Mouse (Mus musculus): ENCODE results near the gene H2-DMb2. TPM values are rescaled to one million over a fixed set of nuclear protein-coding genes. Genes with fewer than 3 reads are reported as not detected.

The H2-DMb2 gene
- 1 to 10 TPM; 1.2 to 3.0 TPM for total RNA-seq (2021)
- long read RNA-seq, experiment 1, partial matches to known transcripts = 0 of 3 reads
- long read RNA-seq, experiment 1, other reads (novel, unspliced or antisense) = 0 of 3 reads
- long read RNA-seq, experiment 2, partial matches to known transcripts = 0 of 4 reads
- long read RNA-seq, experiment 2, other reads (novel, unspliced or antisense) = 1 of 4 reads

DNA sequence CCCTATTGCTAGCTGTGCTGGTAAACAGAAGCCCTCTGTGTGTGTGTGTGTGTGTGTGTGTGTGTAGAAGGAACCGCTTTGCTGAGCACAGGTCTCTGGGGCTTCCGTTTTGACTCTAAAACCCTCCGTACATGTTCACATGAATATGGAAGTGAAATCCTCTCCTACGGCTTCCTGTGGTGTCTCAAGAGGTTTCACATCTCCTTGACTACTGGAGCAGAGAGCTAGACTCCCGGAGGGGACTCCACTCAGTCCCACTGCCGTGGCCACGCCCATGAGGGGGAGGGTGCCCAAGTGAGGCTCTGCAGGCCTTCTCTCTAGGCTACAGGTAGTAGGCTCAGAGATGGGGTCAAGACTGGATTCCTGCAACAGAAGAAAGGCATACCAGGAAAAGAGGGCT lies at the start of gene H2-DMb2:
Gene H2-DMb2 (plus strand): TSS at position 275 of the 400 bp plus-strand sequence.
- DNase-seq (ENCODE audit: low spot score in 2 of 2) = no peak

- no peak for DNase-seq (ENCODE audit: low spot score in 2 of 2)
These were observed 48.6 kb upstream of the H2-DMb2 start for GRCm38 (mm10) chr17:34094283-34095035.

GRCm38 (mm10) chr17:34096497-34097010 lies 46.6 kb upstream of the H2-DMb2 start:
- no peak for DNase-seq (ENCODE audit: low spot score in 2 of 2)

- DNase-seq (ENCODE audit: low spot score in 2 of 2) = no peak
These were observed 45.8 kb upstream of the H2-DMb2 start for GRCm38 (mm10) chr17:34097272-34097671.

GRCm38 (mm10) chr17:34098709-34099479 lies 44.2 kb upstream of the H2-DMb2 start:
- DNase-seq (ENCODE audit: low spot score in 2 of 2) = no peak

DNA sequence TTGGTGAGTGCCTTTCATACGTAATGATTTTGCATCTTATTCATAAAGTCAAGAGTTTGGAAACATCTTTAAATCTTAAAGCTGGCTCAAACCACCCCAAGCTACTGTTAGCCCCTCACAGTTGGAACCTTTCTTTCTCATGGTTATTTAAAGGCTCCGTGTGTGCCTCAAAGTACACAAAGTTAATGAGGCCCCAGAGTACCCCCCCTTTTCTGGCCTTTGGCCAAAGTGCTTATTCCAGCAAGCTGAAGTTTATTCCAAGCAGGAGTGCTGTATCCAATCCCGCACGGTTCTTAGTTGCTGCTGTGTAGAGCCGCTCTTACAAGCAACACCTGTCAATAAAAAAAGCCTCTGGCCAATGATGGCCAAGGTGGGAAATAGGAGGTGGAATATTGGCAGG lies 43.6 kb upstream of the H2-DMb2 start:
- DNase-seq (ENCODE audit: low spot score in 2 of 2) = no peak

DNA sequence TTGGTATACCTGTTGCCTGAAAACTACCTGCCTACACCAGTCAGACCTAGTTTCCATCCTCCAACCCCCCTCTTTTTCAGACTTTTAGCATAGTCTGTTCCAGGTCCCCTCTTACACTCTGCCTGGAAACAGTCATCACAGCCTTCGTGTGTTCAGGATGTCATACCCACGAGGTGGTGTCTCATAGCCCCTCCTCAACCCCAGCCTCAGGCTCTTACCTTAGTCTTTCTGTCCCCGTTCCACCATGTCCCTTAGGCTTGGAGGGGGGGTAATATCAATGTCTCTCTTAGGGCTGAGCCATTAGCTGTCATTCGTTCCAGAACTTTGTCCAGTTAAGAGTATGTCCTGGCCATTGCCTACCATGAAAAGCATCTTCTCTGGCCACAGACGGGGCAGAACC lies 41.9 kb upstream of the H2-DMb2 start:
- no peak for DNase-seq (ENCODE audit: low spot score in 2 of 2)

DNA sequence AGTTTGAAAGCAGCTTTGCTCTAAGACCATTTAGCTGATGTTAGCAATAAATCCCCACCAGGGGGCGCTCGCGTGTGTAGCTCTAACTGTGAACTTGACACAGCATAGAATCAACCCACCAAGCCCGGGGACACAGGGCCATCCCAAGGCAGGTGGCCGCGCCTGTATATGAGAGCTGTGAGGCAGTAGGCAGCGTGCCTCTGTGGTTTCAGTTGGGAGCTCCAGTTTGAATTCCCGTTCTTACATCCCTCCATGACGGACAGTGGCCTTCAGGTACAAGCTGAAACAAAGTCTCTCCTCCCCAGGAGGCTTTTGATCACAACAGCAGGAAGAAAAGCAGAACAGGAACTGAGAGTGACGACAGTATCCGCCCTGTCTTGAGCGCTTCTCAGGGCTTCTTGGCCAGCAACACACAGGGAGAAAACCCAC lies 41.5 kb upstream of the H2-DMb2 start:
- DNase-seq (ENCODE audit: low spot score in 2 of 2) = peak; percentile 88 to 94

DNA sequence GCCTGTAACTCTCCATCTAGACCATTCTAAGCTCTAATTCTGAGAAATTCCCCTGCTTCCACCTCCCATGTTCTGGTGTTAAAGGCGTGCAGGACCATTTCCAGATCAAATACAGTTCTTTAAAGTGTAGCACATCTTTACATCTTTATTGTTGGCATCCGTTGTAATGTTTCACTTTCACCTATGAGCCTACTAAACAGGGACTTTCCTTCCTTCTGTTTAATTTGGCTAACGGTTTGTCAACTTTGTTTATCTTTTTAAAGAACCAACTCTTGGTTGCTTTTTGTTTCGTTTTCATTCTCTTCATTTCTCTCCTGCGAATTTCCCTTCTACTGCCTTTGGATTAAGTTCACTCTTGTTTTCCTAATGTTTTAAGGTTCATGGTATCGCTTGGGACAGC lies 40.3 kb upstream of the H2-DMb2 start:
- DNase-seq (ENCODE audit: low spot score in 2 of 2) = no peak

DNA sequence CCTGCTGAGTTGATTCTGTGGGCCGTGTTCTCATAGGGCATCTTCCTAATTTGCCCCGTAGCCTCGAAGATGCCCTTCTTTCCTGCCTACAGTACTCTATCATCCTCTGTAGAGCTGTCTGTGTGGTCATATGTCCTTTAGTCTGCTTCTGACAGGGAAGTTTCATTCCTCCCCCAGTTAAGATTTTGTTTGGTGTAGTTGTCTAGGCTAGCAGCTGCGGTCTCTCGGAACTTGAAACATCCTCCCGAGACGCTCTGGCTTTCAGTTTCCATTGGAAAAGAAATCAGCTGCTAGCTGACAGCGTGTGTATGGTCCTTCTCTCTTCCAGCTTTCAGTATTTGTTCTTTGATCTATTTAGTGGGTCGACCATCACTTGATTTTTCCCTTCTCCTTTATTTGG lies 38.3 kb upstream of the H2-DMb2 start:
- DNase-seq (ENCODE audit: low spot score in 2 of 2) = no peak

DNA sequence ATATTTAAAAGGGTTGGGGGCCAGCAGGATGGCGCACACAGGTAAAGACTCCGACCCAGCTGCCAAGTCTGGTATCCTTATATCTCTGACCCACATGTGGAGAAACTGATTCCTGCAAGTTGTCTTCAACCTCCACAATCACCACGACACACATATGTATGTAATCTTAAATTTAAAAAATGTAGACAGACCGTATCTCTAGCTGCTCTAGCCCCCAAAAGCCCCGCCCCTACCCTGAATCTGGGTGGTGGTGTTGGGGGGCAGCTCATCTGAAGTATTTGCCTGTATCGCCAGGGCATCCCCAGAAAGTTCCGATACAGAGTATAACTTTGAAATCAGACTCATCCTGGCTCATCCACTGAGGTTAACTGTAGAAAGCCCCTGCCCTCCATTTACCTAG lies 36.6 kb upstream of the H2-DMb2 start:
- no peak for DNase-seq (ENCODE audit: low spot score in 2 of 2)

DNA sequence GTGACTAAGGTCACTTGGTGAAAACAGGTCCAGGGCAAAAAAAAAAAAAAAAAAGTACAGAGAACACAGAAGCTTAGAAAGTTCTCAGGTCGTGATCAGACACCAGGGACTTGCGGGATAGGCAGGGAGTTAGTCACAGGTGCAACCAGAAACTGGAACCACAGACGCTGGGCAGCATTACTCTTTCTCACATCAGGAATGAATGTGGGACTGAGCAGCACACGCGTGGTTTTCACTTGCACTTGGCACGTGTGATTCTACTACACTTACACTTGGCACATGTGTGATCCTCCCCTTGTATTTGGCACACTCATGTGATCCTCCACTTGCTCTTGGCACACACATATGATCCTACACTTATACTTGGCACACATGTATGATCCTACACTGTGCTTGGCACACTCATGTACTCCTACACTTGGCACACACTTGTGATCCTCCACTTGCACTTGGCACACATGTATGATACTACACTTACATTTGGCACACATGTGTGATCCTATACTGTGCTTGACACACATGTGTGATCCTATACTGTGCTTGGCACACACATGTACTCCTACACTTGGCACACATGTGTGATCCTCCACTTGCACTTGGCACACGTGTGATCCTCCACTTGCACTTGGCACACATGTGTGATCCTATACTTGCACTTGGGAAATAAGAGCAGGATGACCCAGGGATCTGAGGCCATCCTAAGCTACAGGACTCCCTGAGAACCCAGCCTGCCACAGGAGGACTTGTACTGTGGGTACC lies 35.8 kb upstream of the H2-DMb2 start:
- DNase-seq (ENCODE audit: low spot score in 2 of 2) = no peak

DNA sequence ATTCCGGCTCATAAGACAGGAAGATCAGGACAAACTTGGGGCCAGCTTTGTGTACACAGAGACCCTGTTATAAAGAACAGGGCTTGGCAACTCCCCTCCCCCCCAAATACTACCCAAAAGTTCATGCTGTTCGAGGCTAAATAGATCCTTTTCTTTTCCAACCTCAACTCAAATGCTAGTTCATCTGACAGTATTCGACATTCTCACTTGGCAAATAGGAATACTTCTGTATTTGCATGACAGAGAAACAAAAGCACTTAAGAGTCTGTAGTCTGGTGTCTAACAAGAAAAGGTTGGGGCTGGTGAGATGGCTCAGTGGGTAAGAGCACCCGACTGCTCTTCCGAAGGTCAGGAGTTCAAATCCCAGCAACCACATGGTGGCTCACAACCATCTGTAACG lies 34.6 kb upstream of the H2-DMb2 start:
- DNase-seq (ENCODE audit: low spot score in 2 of 2) = no peak

- no peak for DNase-seq (ENCODE audit: low spot score in 2 of 2)
These were observed 33.9 kb upstream of the H2-DMb2 start for GRCm38 (mm10) chr17:34109038-34109805.

DNA sequence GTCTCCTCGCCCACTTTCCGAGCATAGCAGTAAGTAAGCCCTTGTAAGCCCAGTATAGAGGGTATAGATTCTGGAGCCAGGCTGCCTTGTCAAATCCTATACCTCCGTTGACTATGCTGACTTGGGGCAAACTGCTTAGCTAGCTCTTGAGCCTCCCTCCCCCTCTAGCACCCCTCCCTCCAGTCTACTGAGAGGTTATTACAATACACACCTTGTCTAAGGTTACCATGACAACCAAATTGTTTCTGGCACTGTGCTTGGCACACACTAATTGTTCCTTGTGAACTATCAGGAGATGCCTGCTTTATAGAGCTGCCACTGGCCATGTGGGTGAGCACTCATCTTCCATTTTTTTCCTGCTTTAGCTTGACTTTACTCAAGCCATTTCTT lies 33.3 kb upstream of the H2-DMb2 start:
- no peak for DNase-seq (ENCODE audit: low spot score in 2 of 2)

- DNase-seq (ENCODE audit: low spot score in 2 of 2) = no peak
These were observed 32.8 kb upstream of the H2-DMb2 start for GRCm38 (mm10) chr17:34110309-34110708.

- DNase-seq (ENCODE audit: low spot score in 2 of 2) = no peak
These were observed 29.0 kb upstream of the H2-DMb2 start for GRCm38 (mm10) chr17:34114114-34114513.

DNA sequence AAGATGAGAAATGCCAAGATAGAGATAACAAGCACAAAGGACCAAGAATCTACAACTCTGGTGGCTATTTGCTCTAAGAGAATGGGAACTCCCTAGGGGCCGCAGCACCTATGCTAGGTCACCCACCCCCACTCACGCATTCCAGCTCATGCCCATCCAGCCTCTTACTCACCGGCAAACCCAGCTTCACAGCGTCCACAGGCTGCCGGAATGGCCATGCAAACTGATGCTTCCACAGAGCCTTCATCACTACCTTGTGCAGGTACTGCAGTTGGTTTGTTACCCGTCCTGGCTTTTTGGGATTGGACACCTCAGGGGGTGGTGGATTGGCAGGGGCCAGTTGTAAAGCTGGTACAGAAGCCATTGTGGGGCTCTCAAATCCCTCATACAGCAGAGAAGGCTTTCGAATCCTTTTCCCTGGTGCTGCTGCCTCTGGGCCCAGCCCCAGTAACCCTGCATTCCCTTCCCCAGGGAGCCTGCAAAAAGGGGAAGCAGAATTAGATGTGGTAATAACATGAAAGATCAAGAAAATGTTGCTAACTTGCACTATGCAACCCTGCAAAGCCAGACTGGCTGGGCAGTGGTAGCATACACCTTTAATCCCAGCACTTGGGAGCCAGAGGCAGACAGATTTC lies 26.3 kb upstream of the H2-DMb2 start:
- no peak for DNase-seq (ENCODE audit: low spot score in 2 of 2)

DNA sequence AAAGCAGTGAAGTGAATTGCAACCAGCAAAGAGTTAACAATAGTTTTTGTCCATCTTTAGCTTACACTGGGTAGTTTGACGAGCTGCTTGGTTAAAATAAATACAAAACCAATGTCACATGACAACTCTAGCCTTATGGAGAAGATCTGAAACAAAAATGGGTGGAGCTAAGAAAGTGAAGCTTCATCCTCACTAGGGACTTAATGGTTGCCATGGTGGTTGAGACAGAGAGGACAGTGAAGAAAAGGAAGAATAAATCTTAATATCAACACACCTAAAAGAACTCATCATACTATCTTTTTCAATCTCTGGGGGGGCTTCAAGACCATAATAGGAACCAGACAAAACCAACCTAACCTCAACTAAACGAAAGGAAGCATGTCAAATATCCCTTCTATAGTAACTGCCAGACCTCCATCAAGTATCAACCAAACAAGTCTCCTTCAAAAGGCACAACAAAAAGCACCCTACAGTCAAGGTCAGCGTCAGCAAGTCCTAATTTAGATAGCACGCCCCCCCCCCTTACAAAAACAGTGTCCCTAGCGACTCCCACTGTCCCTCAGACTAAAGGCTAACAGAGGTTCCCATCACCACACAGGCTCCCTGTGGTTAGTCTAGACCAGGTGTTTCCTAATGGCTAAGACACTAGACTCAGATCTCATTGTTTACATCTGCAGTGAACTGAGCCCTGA lies 25.5 kb upstream of the H2-DMb2 start:
- DNase-seq (ENCODE audit: low spot score in 2 of 2) = no peak

Data from adrenal gland, postnatal 4 days (tissue).